Mouse (Mus musculus): ENCODE data around the gene Rnase12. TPM values are rescaled to one million over a fixed set of nuclear protein-coding genes. Genes with fewer than 3 reads are reported as not detected.
"Not testable (repeated sequence)": the region's sequence is repeated elsewhere in the genome, so short reads cannot be mapped to it uniquely, and the experiment has no call there.

The Rnase12 gene
- polyA plus RNA-seq, 1 experiment: not detected

DNA sequence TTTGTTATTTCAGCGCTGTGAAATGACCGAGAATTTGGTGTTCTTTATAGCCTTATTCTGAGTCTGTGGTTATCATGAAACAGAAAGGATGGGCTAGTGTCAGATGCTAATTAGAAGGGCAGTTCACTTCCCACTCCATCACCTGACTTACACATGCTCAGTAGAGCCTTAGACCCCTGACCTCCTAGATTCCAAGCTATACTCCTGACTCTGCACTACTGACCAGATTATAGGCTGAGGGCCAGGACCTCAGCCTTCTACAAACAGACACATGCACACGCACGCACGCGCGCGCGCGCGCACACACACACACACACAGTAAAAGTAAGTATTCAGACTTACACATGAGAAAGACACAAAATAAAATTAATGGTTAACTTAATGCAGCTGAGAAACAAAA is 41.5 kb upstream of the Rnase12 start:
- no peak overlapping the region for H3ac ChIP-seq (ENCODE audit: control insufficient read depth, insufficient read length)
- no peaks in the 10 kb centered on the region for H3K36me3 ChIP-seq (ENCODE audit: control insufficient read depth, insufficient read depth)
- H3K4me3 ChIP-seq: no peak overlapping the region
- no peaks in the 10 kb centered on the region for H3K79me2 ChIP-seq (ENCODE audit: control insufficient read depth, insufficient read depth)
- no peaks in the 10 kb centered on the region for H3K27me3 ChIP-seq (ENCODE audit: control insufficient read depth, insufficient read depth, insufficient read length)
- TF ChIP-seq USF1 (IDR thresholded peaks at IDR 0.05; ENCODE audit: low read depth) (no peak), TCF3 (IDR thresholded peaks at IDR 0.05; ENCODE audit: insufficient read length, low read depth) (no peak), E2F4 (IDR thresholded peaks at IDR 0.05; ENCODE audit: insufficient read depth) (no peak), MAX (IDR thresholded peaks at IDR 0.05; ENCODE audit: low read depth) (no peak), SRF (IDR thresholded peaks at IDR 0.05; ENCODE audit: control insufficient read depth, insufficient read length, low read depth) (no peak), POLR2AphosphoS2 (IDR thresholded peaks at IDR 0.05; ENCODE audit: insufficient read length, low read depth) (no peak), MYOG (IDR thresholded peaks at IDR 0.05; ENCODE audit: control insufficient read depth in 1 of 3, insufficient read depth in 1 of 3, insufficient read length in 2 of 3, low read depth in 2 of 3) (no peak), REST (IDR thresholded peaks at IDR 0.05; ENCODE audit: insufficient read depth, insufficient read length) (no peak), CEBPB (IDR thresholded peaks at IDR 0.05; ENCODE audit: insufficient read depth, poor library complexity, severe bottlenecking) (no peak), TCF12 (IDR thresholded peaks at IDR 0.05; ENCODE audit: insufficient read depth, poor library complexity, severe bottlenecking) (no peak), POLR2A (IDR thresholded peaks at IDR 0.05; ENCODE audit: insufficient read length, low read depth) (no peak), MYOD1 (IDR thresholded peaks at IDR 0.05; ENCODE audit: control insufficient read depth in 1 of 3, insufficient read length in 2 of 3, low read depth in 2 of 3) (no peak)
- no peak overlapping the region for H3K4me2 ChIP-seq (ENCODE audit: low read depth)

DNA sequence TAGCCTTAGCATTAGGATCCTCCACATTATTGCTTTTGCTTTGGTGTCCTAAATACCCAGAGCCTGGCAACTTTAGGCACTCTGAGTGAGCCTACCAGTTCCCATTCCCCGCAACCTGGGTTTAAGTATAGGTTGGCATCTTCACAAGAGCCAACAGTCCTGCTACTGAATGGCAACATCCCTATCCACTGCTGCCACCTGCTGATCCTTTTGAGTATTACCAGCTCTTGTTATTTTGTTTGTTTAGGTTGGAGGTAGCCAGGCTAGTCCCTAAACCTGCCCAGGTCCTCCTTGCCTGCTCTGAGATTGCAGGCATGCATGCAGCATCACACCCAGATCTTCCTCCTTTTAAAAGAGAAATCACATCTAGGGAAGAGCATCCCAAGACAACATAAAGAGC is 40.8 kb upstream of the Rnase12 start:
- H3K79me2 ChIP-seq (ENCODE audit: control insufficient read depth, insufficient read depth); H3K36me3 ChIP-seq (ENCODE audit: control insufficient read depth, insufficient read depth): not testable (repeated sequence)

DNA sequence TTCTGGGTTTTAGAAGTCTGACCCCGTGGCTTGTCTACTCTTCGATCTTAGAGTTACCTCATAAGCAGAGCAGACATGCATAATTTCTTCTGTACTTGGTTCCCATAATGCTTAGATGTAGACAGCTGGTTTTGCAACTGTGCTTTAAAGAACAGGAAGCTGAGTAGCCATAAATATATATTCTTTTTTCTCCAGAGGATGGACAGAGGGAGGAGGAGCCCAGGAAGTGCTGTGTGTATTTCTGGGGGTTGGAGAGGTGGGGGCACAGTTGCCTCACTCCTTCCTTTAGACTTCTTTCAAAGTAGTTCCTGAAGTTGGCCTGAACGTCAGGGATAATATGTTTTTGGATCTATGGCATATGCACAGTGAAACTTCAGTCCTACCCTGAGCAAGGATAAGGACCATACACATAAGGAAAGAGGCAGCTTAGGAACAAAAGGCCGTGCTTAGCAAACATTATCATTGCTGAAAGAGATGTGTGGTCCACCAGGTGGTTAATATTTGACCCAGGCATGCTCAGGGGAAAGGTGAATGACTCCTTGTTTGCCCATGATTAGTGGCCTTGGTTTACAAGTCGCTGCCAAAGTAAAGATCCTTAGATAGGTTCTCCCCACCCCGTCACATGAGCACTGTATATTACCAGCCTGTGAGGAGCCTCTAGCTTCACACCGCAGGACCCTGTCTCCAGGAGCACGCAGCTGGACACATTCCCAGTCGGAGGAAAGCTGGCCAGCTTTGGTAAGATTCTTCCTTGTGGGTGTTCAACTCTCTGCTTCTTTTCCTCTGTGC is 38.5 kb upstream of the Rnase12 start:
- TF ChIP-seq E2F4 (IDR thresholded peaks at IDR 0.05; ENCODE audit: insufficient read depth) (no peak), MYOD1 (IDR thresholded peaks at IDR 0.05; ENCODE audit: control insufficient read depth in 1 of 3, insufficient read length in 2 of 3, low read depth in 2 of 3) (no peak), POLR2A (IDR thresholded peaks at IDR 0.05; ENCODE audit: insufficient read length, low read depth) (no peak), CEBPB (IDR thresholded peaks at IDR 0.05; ENCODE audit: insufficient read depth, poor library complexity, severe bottlenecking) (no peak), POLR2AphosphoS2 (IDR thresholded peaks at IDR 0.05; ENCODE audit: insufficient read length, low read depth) (no peak), USF1 (IDR thresholded peaks at IDR 0.05; ENCODE audit: low read depth) (no peak), TCF12 (IDR thresholded peaks at IDR 0.05; ENCODE audit: insufficient read depth, poor library complexity, severe bottlenecking) (no peak), REST (IDR thresholded peaks at IDR 0.05; ENCODE audit: insufficient read depth, insufficient read length) (no peak), TCF3 (IDR thresholded peaks at IDR 0.05; ENCODE audit: insufficient read length, low read depth) (no peak), MAX (IDR thresholded peaks at IDR 0.05; ENCODE audit: low read depth) (no peak), MYOG (IDR thresholded peaks at IDR 0.05; ENCODE audit: control insufficient read depth in 1 of 3, insufficient read depth in 1 of 3, insufficient read length in 2 of 3, low read depth in 2 of 3) (no peak), SRF (IDR thresholded peaks at IDR 0.05; ENCODE audit: control insufficient read depth, insufficient read length, low read depth) (no peak)
- no peak overlapping the region for H3ac ChIP-seq (ENCODE audit: control insufficient read depth, insufficient read length)
- no peaks in the 10 kb centered on the region for H3K36me3 ChIP-seq (ENCODE audit: control insufficient read depth, insufficient read depth)
- no peaks in the 10 kb centered on the region for H3K79me2 ChIP-seq (ENCODE audit: control insufficient read depth, insufficient read depth)
- no peak overlapping the region for H3K4me2 ChIP-seq (ENCODE audit: low read depth)
- no peaks in the 10 kb centered on the region for H3K27me3 ChIP-seq (ENCODE audit: control insufficient read depth, insufficient read depth, insufficient read length)
- H3K4me3 ChIP-seq: no peak overlapping the region

More for the DNA sequence above, 40.8 kb upstream of the Rnase12 start:
- H3ac ChIP-seq (ENCODE audit: control insufficient read depth, insufficient read length); H3K4me3 ChIP-seq; H3K4me2 ChIP-seq (ENCODE audit: low read depth); H3K27me3 ChIP-seq (ENCODE audit: control insufficient read depth, insufficient read depth, insufficient read length): not testable (repeated sequence)

DNA sequence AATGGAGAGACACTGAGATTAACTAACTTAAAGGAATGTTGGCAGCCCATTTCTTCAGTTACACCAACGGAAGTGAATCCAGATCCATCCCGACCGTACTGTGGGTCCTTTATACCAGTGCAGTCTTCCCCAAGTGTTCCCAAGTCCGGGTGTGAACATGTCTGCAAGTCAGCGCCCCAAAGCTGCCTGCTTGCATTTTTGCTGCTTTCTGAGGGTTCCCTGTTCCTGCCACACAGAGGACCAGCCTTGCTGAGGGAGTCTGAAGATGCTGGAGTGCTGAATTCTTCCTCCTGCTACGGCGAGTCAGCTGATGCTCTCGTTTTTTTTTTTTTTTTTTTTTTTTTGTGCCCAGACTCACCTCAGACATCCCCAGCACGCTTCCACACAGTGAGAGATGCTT is 37.5 kb upstream of the Rnase12 start:
- no peak overlapping the region for H3K4me3 ChIP-seq
- H3K4me2 ChIP-seq (ENCODE audit: low read depth): no peak overlapping the region
- TF ChIP-seq MYOG (IDR thresholded peaks at IDR 0.05; ENCODE audit: control insufficient read depth in 1 of 3, insufficient read depth in 1 of 3, insufficient read length in 2 of 3, low read depth in 2 of 3): no peak
- TF ChIP-seq POLR2AphosphoS2 (IDR thresholded peaks at IDR 0.05; ENCODE audit: insufficient read length, low read depth): no peak
- no peak for TF ChIP-seq TCF3 (IDR thresholded peaks at IDR 0.05; ENCODE audit: insufficient read length, low read depth)
- TF ChIP-seq E2F4 (IDR thresholded peaks at IDR 0.05; ENCODE audit: insufficient read depth): no peak
- no peak for TF ChIP-seq POLR2A (IDR thresholded peaks at IDR 0.05; ENCODE audit: insufficient read length, low read depth)
- no peak for TF ChIP-seq REST (IDR thresholded peaks at IDR 0.05; ENCODE audit: insufficient read depth, insufficient read length)
- TF ChIP-seq MYOD1 (IDR thresholded peaks at IDR 0.05; ENCODE audit: control insufficient read depth in 1 of 3, insufficient read length in 2 of 3, low read depth in 2 of 3): no peak
- no peak for TF ChIP-seq USF1 (IDR thresholded peaks at IDR 0.05; ENCODE audit: low read depth)
- TF ChIP-seq MAX (IDR thresholded peaks at IDR 0.05; ENCODE audit: low read depth): no peak
- TF ChIP-seq SRF (IDR thresholded peaks at IDR 0.05; ENCODE audit: control insufficient read depth, insufficient read length, low read depth): no peak
- TF ChIP-seq TCF12 (IDR thresholded peaks at IDR 0.05; ENCODE audit: insufficient read depth, poor library complexity, severe bottlenecking): no peak
- TF ChIP-seq CEBPB (IDR thresholded peaks at IDR 0.05; ENCODE audit: insufficient read depth, poor library complexity, severe bottlenecking): no peak
- no peaks in the 10 kb centered on the region for H3K79me2 ChIP-seq (ENCODE audit: control insufficient read depth, insufficient read depth)
- no peaks in the 10 kb centered on the region for H3K36me3 ChIP-seq (ENCODE audit: control insufficient read depth, insufficient read depth)
- H3ac ChIP-seq (ENCODE audit: control insufficient read depth, insufficient read length): no peak overlapping the region
- no peaks in the 10 kb centered on the region for H3K27me3 ChIP-seq (ENCODE audit: control insufficient read depth, insufficient read depth, insufficient read length)
